Mouse (Mus musculus): ENCODE data around the gene Zc3h14. TPM values are rescaled to one million over a fixed set of nuclear protein-coding genes. Genes with fewer than 3 reads are reported as not detected.

Zc3h14 gene
- polyA plus RNA-seq, 1 experiment from 2014 or later, result 182 TPM

- Histone ChIP-seq H3K27me3 (ENCODE audit: control insufficient read depth, insufficient read depth, low read length) (no peaks in the 10 kb centered on the region), H3K27ac (replicated peaks; ENCODE audit: low read depth, low read length) (no peak overlapping the region), H3K4me2 (ENCODE audit: low read depth, low read length) (no peak overlapping the region), H3K36me3 (replicated peaks; ENCODE audit: control insufficient read depth, insufficient read depth, low read depth, low read length) (no peaks in the 10 kb centered on the region), H3K9me3 (replicated peaks; ENCODE audit: control insufficient read depth, low read length) (no peaks in the 10 kb centered on the region), H3K4me3 (ENCODE audit: low read depth, low read length) (no peak overlapping the region), H3K9ac (replicated peaks; ENCODE audit: low read length) (no peak overlapping the region), H3K4me1 (ENCODE audit: control insufficient read depth, insufficient read depth, low read length) (no peaks in the 10 kb centered on the region)
- 77% methylated on average over 1 of the region's 1 CpGs for WGBS
- DNase-seq (ENCODE audit: low spot score), result no peak
- ATAC-seq (replicated peaks; ENCODE audit: insufficient number of reproducible peaks, low FRiP score, low TSS enrichment, low read depth), result no peak
Observed at GRCm38 (mm10) chr12:98833901-98834300, 87.1 kb downstream of the Zc3h14 start.

GRCm38 (mm10) chr12:98834879-98835278 is 88.1 kb downstream of the Zc3h14 start:
- Histone ChIP-seq H3K27me3 (ENCODE audit: control insufficient read depth, insufficient read depth, low read length) (no peaks in the 10 kb centered on the region), H3K9me3 (replicated peaks; ENCODE audit: control insufficient read depth, low read length) (no peaks in the 10 kb centered on the region), H3K36me3 (replicated peaks; ENCODE audit: control insufficient read depth, insufficient read depth, low read depth, low read length) (no peaks in the 10 kb centered on the region), H3K9ac (replicated peaks; ENCODE audit: low read length) (no peak overlapping the region), H3K4me3 (ENCODE audit: low read depth, low read length) (no peak overlapping the region), H3K4me2 (ENCODE audit: low read depth, low read length) (no peak overlapping the region), H3K27ac (replicated peaks; ENCODE audit: low read depth, low read length) (no peak overlapping the region), H3K4me1 (ENCODE audit: control insufficient read depth, insufficient read depth, low read length) (no peaks in the 10 kb centered on the region)
- ATAC-seq (replicated peaks; ENCODE audit: insufficient number of reproducible peaks, low FRiP score, low TSS enrichment, low read depth) (no peak), DNase-seq (ENCODE audit: low spot score) (no peak)
- WGBS, result 90% methylated on average over 2 of the region's 2 CpGs

- H3K36me3 ChIP-seq (replicated peaks; ENCODE audit: control insufficient read depth, insufficient read depth, low read depth, low read length), result no peaks in the 10 kb centered on the region
- no peaks in the 10 kb centered on the region for H3K9me3 ChIP-seq (replicated peaks; ENCODE audit: control insufficient read depth, low read length)
- H3K9ac ChIP-seq (replicated peaks; ENCODE audit: low read length), result no peak overlapping the region
- ATAC-seq (replicated peaks; ENCODE audit: insufficient number of reproducible peaks, low FRiP score, low TSS enrichment, low read depth) (no peak), DNase-seq (ENCODE audit: low spot score) (no peak)
- H3K4me3 ChIP-seq (ENCODE audit: low read depth, low read length), result no peak overlapping the region
- H3K27ac ChIP-seq (replicated peaks; ENCODE audit: low read depth, low read length), result no peak overlapping the region
- no peaks in the 10 kb centered on the region for H3K27me3 ChIP-seq (ENCODE audit: control insufficient read depth, insufficient read depth, low read length)
- no peak overlapping the region for H3K4me2 ChIP-seq (ENCODE audit: low read depth, low read length)
- 82% methylated on average over 2 of the region's 2 CpGs for WGBS
- no peaks in the 10 kb centered on the region for H3K4me1 ChIP-seq (ENCODE audit: control insufficient read depth, insufficient read depth, low read length)
Observed at GRCm38 (mm10) chr12:98835466-98835865, 88.7 kb downstream of the Zc3h14 start.

Other genes with a start within 250 kb of the Zc3h14 start
- 4.0 and 5.5 TPM in 2 replicates for gene Kcnk10, start 168.7 kb upstream of the Zc3h14 start, polyA plus RNA-seq (2014; fragmentation: Nextera tagmentation; extraction: Ambion mirVana)
- 20.4 and 21.7 TPM in 2 replicates for gene Spata7, start 118.8 kb upstream of the Zc3h14 start, polyA plus RNA-seq (2014; fragmentation: Nextera tagmentation; extraction: Ambion mirVana)
- gene Ptpn21, start 9.6 kb upstream of the Zc3h14 start, polyA plus RNA-seq (2014; fragmentation: Nextera tagmentation; extraction: Ambion mirVana), result 5.3 TPM in 2 replicates
- gene Eml5, start 154.5 kb downstream of the Zc3h14 start, polyA plus RNA-seq (2014; fragmentation: Nextera tagmentation; extraction: Ambion mirVana), result 3.3 and 4.0 TPM in 2 replicates
- 35.4 and 35.7 TPM in 2 replicates for gene Ttc8, start 173.6 kb downstream of the Zc3h14 start, polyA plus RNA-seq (2014; fragmentation: Nextera tagmentation; extraction: Ambion mirVana)